Mouse (Mus musculus): ENCODE measurements around the gene Ly6g6d. TPM values are rescaled to one million over a fixed set of nuclear protein-coding genes. Genes with fewer than 3 reads are reported as not detected.
"Not testable (repeated sequence)": the region's sequence is repeated elsewhere in the genome, so short reads cannot be mapped to it uniquely, and the experiment has no call there.

Gene Ly6g6d
- 1 to 10 TPM in 1 of 26 experiments, not detected in 25; 3.9 TPM for total RNA-seq (2018; cell fraction: chromatin; rRNA removed)
- under 1 TPM in 17 of 26 experiments, not detected in 9; 0.20 to 0.88 (median 0.43) TPM for total RNA-seq (2018; cell fraction: cytosol; rRNA removed)
- 1 to 10 TPM in 3 of 26 experiments, not detected in 23; 1.9 to 3.1 (median 2.0) TPM for total RNA-seq (2018; cell fraction: nucleus; rRNA removed)
- 0.43 to 1.7 TPM (median 0.88 TPM) in 3 replicates for polyA plus RNA-seq (2018)

DNA sequence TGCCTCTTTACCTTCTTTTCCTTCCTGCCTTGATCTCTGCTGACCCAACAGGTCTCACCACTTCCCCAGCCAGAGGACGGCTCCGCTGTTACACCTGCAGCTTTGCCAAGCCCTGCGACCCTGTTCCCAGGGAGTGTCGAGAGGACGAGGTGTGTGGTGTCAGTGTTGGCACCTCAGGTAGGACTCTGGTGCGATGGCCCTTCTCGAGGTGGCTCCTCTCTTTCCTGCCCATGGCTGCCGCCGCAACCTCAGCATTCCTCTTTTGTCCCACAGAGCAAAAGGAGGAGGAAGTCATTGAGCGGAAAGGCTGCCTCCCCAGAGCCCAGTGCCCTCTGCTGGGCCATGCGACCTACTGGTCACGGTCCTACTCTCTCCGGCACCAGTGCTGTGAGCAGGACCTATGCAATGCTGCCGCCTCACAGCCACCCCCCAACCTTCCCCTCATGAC, at the start of gene Ly6g6d:
TSS of gene Ly6g6d (minus strand) at position 280 of the 448 bp plus-strand sequence.
- Histone ChIP-seq H3K36me3 (ENCODE audit: inconsistent target) (no peaks in the 10 kb centered on the region), H3K4me3 (ENCODE audit: inconsistent target) (peak within 1 kb of the TSS; percentile 29), H3K79me2 (ENCODE audit: inconsistent target) (no peaks in the 10 kb centered on the region), H3K27ac (peak within 1 kb of the TSS; percentile 19; the same call in 1 of the 2 replicates)
- 2% methylated on average over 14 of the region's 14 CpGs for WGBS (ENCODE audit: missing documents)

- Histone ChIP-seq H3K36me3 (ENCODE audit: inconsistent target) (peaks cover 28% of the 10 kb centered on the region), H3K4me3 (ENCODE audit: inconsistent target) (peak overlapping the region; percentile 75), H3K27ac (peak overlapping the region; percentile 85), H3K79me2 (ENCODE audit: inconsistent target) (peaks cover 60% of the 10 kb centered on the region)
- 35% methylated on average over 13 of the region's 13 CpGs for WGBS (ENCODE audit: missing documents)
Measured at GRCm38 (mm10) chr17:35127017-35127416, 49.2 kb upstream of the Ly6g6d start.

DNA sequence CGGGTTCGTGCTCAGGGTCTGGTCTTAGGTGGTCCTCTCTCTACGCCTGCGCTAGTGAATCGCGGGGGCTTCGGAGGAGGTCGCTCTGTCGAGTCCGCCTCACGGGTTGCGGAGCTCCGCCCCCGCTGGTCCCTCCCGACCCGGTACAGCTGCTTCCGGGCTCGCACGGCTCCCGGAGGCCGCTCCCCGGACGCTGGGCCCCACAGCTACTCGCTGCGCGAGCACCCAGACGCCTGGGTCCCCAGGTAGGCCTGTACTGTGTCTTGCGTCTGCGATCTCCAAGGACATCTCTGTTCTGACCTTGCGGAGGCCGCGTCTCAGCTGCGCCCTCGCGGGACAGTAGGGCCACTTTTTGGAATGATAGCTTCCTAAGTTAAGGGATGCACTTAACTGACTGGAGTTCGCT, 48.3 kb upstream of the Ly6g6d start, which contains the start of gene D17H6S53E:
TSS of gene D17H6S53E (plus strand) at position 168 of the 406 bp plus-strand sequence.
- H3K27ac ChIP-seq, result peak within 1 kb of the TSS; percentile 85
- under 1% methylated on average over 33 of the region's 36 CpGs for WGBS (ENCODE audit: missing documents)
- H3K4me3 ChIP-seq (ENCODE audit: inconsistent target), result peak within 1 kb of the TSS; percentile 75
- H3K36me3 ChIP-seq (ENCODE audit: inconsistent target), result peaks cover 28% of the 10 kb centered on the region
- H3K79me2 ChIP-seq (ENCODE audit: inconsistent target), result peaks cover 65% of the 10 kb centered on the region

DNA sequence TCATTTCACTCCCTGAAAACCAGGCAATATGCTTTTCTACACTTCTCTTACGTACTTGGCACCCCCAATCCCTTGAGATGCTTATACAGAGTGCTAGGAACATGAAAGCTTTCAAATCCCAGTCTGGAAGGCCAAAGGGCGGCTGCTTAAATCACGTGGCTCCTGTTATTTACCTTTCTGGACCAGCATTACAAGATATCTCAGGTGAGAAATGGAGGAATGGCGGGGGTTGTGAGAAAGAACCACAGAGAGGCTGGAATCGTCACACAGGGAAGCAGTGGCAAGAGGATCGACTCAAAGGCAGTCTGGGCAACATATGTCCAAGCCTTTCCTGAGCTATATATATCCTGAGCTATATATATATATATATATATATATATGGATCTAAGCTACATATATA, 47.7 kb upstream of the Ly6g6d start:
- WGBS (ENCODE audit: missing documents), result 51% methylated on average over 6 of the region's 6 CpGs
- Histone ChIP-seq H3K4me3 (ENCODE audit: inconsistent target) (peak overlapping the region; percentile 75), H3K79me2 (ENCODE audit: inconsistent target) (peaks cover 70% of the 10 kb centered on the region), H3K27ac (peak overlapping the region; percentile 85), H3K36me3 (ENCODE audit: inconsistent target) (peaks cover 28% of the 10 kb centered on the region)

GRCm38 (mm10) chr17:35125081-35125480, 47.2 kb upstream of the Ly6g6d start:
- WGBS (ENCODE audit: missing documents), result 100% methylated on average over 1 of the region's 1 CpGs
- Histone ChIP-seq H3K79me2 (ENCODE audit: inconsistent target) (peaks cover 74% of the 10 kb centered on the region), H3K36me3 (ENCODE audit: inconsistent target) (peaks cover 25% of the 10 kb centered on the region), H3K27ac (no peak overlapping the region; the same call in 1 of the 2 replicates), H3K4me3 (ENCODE audit: inconsistent target) (no peak overlapping the region)

GRCm38 (mm10) chr17:35124261-35124896, 46.5 kb upstream of the Ly6g6d start:
- H3K36me3 ChIP-seq (ENCODE audit: inconsistent target), result peaks cover 21% of the 10 kb centered on the region
- WGBS (ENCODE audit: missing documents), result 94% methylated on average over 12 of the region's 12 CpGs
- H3K4me3 ChIP-seq (ENCODE audit: inconsistent target); H3K27ac ChIP-seq: not testable (repeated sequence)
- peaks cover 74% of the 10 kb centered on the region for H3K79me2 ChIP-seq (ENCODE audit: inconsistent target)

DNA sequence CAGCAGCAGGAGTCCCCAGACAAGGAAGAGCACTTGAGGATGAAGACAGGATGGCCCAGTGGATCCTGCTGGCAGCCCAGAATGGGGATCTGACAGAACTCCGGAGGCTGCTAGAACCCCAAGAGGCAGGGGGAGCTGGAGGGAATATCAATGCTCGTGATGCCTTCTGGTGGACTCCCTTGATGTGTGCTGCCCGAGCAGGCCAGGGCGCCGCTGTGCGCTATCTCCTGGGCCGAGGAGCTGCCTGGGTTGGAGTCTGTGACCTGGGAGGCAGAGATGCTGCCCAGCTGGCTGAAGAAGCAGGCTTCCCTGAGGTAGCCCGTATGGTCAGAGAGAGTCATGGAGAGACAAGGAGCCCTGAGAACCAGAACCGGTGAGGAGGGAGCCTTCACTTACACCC, 45.4 kb upstream of the Ly6g6d start:
- H3K27ac ChIP-seq; H3K4me3 ChIP-seq (ENCODE audit: inconsistent target): not testable (repeated sequence)
- 93% methylated on average over 9 of the region's 9 CpGs for WGBS (ENCODE audit: missing documents)
- peaks cover 25% of the 10 kb centered on the region for H3K36me3 ChIP-seq (ENCODE audit: inconsistent target)
- peaks cover 69% of the 10 kb centered on the region for H3K79me2 ChIP-seq (ENCODE audit: inconsistent target)

DNA sequence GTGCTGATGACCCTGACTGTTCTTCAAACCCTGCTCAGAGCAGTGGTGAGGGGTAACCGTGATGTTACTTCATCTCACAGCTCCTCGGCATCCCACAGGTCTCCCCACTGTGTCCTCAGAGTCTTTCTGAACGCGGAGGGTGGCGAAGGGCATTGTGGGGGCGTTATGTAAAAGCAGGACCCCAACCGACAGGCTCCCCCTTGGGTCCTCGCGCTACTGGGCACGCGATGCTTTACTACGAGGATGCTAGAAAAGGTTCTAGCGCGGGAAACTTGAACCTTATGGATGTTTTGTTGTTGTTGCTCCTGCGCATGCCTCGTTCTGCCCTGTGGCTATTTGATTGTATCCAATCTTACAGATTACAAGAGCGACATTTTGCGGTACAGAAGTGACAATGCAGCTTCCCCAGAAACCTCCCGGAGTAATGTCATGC, 44.0 kb upstream of the Ly6g6d start, which contains the start of gene Csnk2b:
TSS of gene Csnk2b (minus strand) at position 183 of the 433 bp plus-strand sequence.
- Histone ChIP-seq H3K27ac (peak within 1 kb of the TSS; percentile 60), H3K4me3 (ENCODE audit: inconsistent target) (peak within 1 kb of the TSS; percentile 89), H3K36me3 (ENCODE audit: inconsistent target) (peaks cover 28% of the 10 kb centered on the region), H3K79me2 (ENCODE audit: inconsistent target) (peaks cover 55% of the 10 kb centered on the region)
- under 1% methylated on average over 19 of the region's 19 CpGs for WGBS (ENCODE audit: missing documents)

DNA sequence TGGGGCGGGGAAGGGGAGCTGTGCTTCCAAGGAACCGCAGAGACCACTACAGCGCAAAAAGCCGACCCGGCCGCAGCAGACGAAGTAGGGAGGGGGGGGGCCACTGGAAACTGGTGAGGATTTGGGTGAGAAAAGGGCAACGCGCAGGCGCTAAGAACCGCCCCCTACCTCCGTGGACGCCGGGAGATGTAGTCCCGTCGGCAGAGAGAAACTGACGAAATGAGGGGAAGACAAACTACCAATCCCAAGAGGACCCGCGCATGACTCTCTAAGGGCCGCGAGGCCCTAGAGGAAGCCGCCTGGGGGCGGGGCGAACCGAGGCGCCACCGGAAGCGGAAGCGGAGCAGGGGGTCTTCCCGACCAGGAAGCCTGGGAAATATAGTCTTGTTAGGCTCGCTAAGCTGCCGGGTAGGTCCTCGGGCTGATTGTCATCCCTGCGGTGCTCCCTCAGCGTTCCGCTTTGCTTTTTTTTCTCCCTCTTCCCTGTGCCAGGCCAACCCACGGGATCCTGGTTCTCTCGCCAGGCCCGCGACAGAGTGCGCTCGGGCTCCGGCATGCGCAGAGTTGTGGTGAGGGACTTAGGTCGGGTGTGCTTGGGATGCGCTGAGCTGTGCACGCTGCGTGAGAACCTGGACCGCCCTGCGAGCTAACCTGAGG, 43.4 kb upstream of the Ly6g6d start, which contains the start of gene Gpank1:
TSS of gene Gpank1 (plus strand) at position 313 of the 657 bp plus-strand sequence.
- peak within 1 kb of the TSS; percentile 60 for H3K27ac ChIP-seq
- H3K36me3 ChIP-seq (ENCODE audit: inconsistent target), result peaks cover 31% of the 10 kb centered on the region
- peak within 1 kb of the TSS; percentile 89 for H3K4me3 ChIP-seq (ENCODE audit: inconsistent target)
- H3K79me2 ChIP-seq (ENCODE audit: inconsistent target), result peaks cover 54% of the 10 kb centered on the region
- under 1% methylated on average over 50 of the region's 50 CpGs for WGBS (ENCODE audit: missing documents)

- Histone ChIP-seq H3K4me3 (ENCODE audit: inconsistent target) (peak overlapping the region; percentile 89), H3K27ac (peak overlapping the region; percentile 35), H3K36me3 (ENCODE audit: inconsistent target) (peaks cover 36% of the 10 kb centered on the region), H3K79me2 (ENCODE audit: inconsistent target) (peaks cover 54% of the 10 kb centered on the region)
- 1% methylated on average over 32 of the region's 33 CpGs for WGBS (ENCODE audit: missing documents)
Measured at GRCm38 (mm10) chr17:35120745-35121142, 42.9 kb upstream of the Ly6g6d start.

DNA sequence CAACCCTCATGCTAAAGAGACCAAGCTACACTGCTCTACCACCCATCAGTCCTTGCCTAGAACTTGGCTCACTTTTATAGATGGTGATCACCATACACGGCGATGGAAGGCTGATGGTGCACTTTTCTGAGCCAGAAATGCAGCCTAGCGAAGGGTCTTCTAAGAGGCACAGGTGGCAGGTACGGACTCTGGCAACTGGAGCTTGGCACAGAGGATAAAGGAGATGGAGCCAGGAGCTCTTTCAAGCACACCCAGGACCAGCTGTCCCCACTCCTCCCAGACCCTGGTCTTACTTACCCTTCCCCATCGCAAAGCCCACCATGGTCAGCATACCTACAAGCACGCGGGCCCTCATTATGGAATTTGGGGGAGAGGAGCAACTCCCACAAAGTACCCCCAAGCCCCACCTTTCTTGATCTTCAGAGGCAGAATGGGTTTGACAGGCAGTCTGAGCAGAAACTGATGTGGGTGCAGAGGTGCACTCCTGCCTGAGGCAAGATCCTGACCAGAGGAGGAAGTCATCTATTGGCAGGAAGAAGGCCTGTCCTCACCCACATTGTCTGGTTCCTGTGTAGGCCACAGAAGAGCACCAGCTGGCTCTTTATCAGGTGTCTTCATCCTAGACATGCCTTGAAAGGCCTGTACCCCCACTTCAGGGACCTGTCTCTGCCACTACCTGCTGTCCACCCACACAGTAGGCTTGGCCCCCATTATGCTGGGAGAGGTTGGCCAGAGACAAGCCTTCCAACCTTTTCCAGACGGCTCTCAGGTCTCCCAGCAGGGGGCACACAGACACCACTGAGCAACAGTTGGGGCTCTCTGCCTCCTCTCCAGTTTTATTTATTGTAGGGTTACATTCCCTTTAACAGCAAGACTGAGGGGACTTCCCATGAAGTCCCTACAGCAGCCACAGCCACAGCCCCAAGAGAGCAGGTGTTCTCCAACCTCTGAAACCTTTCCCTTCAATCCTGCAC, 37.5 kb upstream of the Ly6g6d start, which contains the start of gene Ly6g5b:
TSS of gene Ly6g5b (minus strand) at position 383 of the 974 bp plus-strand sequence.
- Histone ChIP-seq H3K36me3 (ENCODE audit: inconsistent target) (peaks cover 36% of the 10 kb centered on the region), H3K27ac (no peak within 1 kb of the TSS), H3K4me3 (ENCODE audit: inconsistent target) (no peak within 1 kb of the TSS), H3K79me2 (ENCODE audit: inconsistent target) (peaks cover 16% of the 10 kb centered on the region)
- WGBS (ENCODE audit: missing documents), result 78% methylated on average over 4 of the region's 8 CpGs

DNA sequence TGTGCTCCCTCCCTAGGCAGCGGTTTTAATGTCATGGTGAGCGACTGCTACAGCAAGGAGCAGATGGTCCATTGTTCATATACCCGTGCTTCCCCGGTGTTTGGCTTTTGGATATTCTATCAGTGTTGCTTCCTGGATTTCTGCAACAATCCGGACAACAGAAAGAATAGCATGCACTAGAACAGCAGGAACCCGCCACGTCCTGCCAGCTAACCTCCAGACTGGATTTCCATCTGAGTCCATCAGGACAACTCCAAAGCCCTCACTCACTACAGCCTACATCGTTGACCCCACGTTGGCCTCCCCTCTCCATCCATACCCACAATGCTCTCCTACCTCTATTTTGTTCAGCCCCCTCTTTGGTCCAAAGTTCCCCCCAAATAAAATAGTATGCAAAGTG, 33.9 kb upstream of the Ly6g6d start:
- peaks cover 20% of the 10 kb centered on the region; the same call in 1 of the 2 replicates for H3K36me3 ChIP-seq (ENCODE audit: inconsistent target)
- WGBS (ENCODE audit: missing documents), result 80% methylated on average over 9 of the region's 9 CpGs
- H3K79me2 ChIP-seq (ENCODE audit: inconsistent target), result no peaks in the 10 kb centered on the region
- H3K4me3 ChIP-seq (ENCODE audit: inconsistent target), result no peak overlapping the region
- H3K27ac ChIP-seq, result no peak overlapping the region

DNA sequence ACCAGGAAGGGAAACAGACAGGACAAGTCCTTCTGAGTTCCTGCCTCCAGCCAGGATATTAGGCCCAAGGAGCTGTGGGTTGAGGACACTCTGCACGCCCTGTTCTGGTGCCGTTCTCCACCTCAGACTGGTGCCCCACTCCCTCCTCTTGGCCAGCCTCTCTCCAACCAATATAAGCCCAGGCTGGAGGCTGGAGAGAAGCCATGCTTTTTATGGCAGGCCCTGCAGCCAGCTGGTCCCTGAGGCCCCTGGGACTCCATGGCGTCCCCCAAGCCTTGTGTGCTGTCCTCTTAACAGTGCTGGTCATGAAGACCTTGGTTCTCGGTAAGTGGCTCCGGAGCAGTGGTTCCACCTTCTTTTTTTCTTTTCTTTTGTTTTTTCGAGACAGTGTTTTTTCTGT, 30.2 kb upstream of the Ly6g6d start, which contains the start of gene Ly6g5c:
TSS of gene Ly6g5c (plus strand) at position 183 of the 400 bp plus-strand sequence.
- Histone ChIP-seq H3K27ac (no peak within 1 kb of the TSS), H3K4me3 (ENCODE audit: inconsistent target) (no peak within 1 kb of the TSS), H3K36me3 (ENCODE audit: inconsistent target) (peaks cover 3% of the 10 kb centered on the region; the same call in 1 of the 2 replicates), H3K79me2 (ENCODE audit: inconsistent target) (no peaks in the 10 kb centered on the region)
- 90% methylated on average over 6 of the region's 6 CpGs for WGBS (ENCODE audit: missing documents)
